Mouse (Mus musculus): ENCODE measurements around the gene Fbxo46.

DNA sequence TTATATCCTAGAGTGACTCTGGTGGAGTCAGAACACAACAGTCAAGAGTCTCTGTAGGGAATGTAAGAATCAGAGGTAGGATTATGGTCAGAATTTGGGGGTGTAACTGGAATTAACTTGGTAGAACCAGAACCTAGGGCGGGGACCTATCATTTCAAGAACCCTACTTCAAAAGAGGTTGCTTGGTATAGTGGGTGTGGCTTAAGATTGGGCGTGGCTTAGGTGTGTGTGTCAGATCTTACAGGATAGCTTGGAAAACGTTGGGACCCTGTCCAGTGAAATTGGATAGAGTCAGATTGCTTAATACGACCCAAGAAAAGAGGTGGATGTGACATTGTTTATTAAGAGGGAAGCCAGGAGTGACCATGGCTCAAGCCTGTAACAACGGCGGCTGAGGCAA, 60.3 kb downstream of the Fbxo46 start:
- TF ChIP-seq CTCF (conservative IDR thresholded peaks at IDR 0.05; ENCODE audit: low read length), result no peak
- TF ChIP-seq POU5F1 (IDR thresholded peaks at IDR 0.05; ENCODE audit: borderline replicate concordance, low read length), result no peak
- no peak for TF ChIP-seq NANOG (IDR thresholded peaks at IDR 0.05; ENCODE audit: borderline replicate concordance, low read length)
